Mouse (Mus musculus) central nervous system, embryonic 18 days (tissue): ENCODE measurements around the gene Scn9a. TPM values are rescaled to one million over a fixed set of nuclear protein-coding genes. Genes with fewer than 3 reads are reported as not detected.

Source experiments
- polyA plus RNA-seq: library from polyadenylated mRNA; depleted of rRNA; stranded (reverse); fragments of >200 nt; gene quantifications from 2 replicates; pipeline ENCODE4 v1.2.3, GENCODE M21; 2012; rRNA removed

The Scn9a gene
- 13.2 and 15.9 TPM in 2 replicates for polyA plus RNA-seq

DNA sequence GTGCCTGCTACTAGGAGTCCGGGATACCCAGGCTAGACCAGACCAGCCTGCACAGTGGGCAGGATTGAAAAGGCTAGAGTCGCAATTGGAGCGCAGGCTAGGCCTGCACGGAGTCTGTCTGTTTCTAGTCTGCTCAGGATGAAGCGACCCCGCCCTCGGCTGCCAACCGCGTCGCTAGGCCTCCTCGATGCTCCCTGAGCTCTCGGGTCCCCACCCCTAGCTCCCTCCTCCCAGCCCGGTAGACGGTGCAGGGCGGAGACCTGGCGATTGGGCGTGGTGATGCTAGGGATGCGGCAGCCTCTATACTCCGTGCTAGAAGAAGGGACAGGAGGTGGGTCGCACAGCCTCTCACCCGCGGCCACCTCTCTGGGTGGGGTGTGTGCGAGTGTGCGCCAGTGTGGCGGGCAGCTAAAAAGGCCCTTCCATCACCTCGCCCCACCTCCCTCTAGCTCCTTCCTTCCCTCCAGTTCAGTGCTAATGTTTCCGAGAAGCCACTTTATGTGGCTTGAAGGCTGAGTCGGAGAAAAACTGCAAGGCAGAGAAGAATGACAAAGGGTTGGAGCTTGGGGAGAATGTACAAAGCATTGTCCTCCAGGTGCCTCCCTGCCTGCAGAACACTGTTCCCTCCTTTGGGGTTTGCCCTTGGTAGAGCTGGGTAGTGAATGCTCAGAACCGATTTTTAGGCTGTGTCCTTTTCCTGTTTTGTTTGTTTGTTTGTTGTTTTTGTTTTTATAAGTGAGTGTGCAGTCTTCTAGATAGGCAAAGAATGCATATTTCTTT is at the start of gene Scn9a:
Gene Scn9a (minus strand): TSS at position 383 of the 780 bp plus-strand sequence.

DNA sequence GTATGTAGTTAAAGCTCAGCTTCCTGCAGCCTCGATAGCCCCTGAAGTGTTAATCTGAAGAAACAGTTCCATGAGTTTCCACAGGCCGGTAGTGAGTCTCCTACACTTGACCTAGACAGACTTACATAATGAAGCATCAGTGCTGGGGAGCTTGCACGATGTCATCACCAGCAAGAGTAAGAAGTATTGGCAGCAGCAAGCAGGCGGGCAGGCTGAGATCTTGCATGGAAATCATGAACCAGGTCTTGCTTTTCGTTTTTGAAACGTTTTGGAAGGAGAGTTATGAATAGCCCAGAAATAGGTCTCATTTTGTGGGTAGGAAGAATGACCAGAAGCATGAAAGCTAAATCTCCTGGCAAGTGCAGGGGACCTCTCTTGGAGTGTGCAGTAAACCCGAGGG is 194.1 kb downstream of the Scn9a start, which contains the start of gene Scn1a:
Gene Scn1a (minus strand): TSS at position 130 of the 400 bp plus-strand sequence.

Other genes starting within 250 kb of the Scn9a start
- 22.9 and 24.9 TPM in 2 replicates for gene Scn1a, start 194.1 kb downstream of the Scn9a start, polyA plus RNA-seq
- gene Scn7a, start 150.0 kb upstream of the Scn9a start, polyA plus RNA-seq: 0.14 and 1.4 TPM in 2 replicates